8 mouse cellular contexts compared by ENCODE assay signal in genomic region chr9:22051958-22052254, GRCm38 (mm10). TPM values are rescaled to one million over a fixed set of nuclear protein-coding genes. Genes with fewer than 3 reads are reported as not detected.
DNase-seq lines count a peak whose midpoint lies in the region; ATAC-seq and TF ChIP-seq lines count a peak whose summit lies in the region.

Gene Elavl3, minus strand, starts transcription at chr9:22052023.

- DNase-seq in lung, embryonic 14.5 days, result peak; percentile 15
- DNase-seq in lung, postnatal 25 days (ENCODE audit: low spot score), result no peak
- DNase-seq in cerebellum, postnatal 10 days, result peak; percentile 98
- DNase-seq in hindbrain, embryonic 10.5 days (ENCODE audit: low spot score), result peak; percentile 85
- peak; percentile 95 for DNase-seq in left cerebral cortex, postnatal 4 days
- DNase-seq in retina, embryonic 14.5 days (ENCODE audit: low spot score), result peak; percentile 80
- DNase-seq in B cell, adult 2 months, result no peak
- no peak for DNase-seq in adrenal gland, postnatal 4 days (ENCODE audit: low spot score in 2 of 2)

- H3K4me3 ChIP-seq in lung, embryonic 14.5 days (ENCODE audit: low read depth, low read length), result peak within 1 kb of the TSS; percentile 33
- peak within 1 kb of the TSS; percentile 84 for H3K4me3 ChIP-seq in hindbrain, embryonic 10.5 days

- no peak for ATAC-seq in lung, embryonic 14.5 days (ENCODE audit: insufficient read depth)

- H3K4me2 ChIP-seq in lung, embryonic 14.5 days, result peak within 1 kb of the TSS; percentile 61

- H3K9me3 ChIP-seq in lung, embryonic 14.5 days (ENCODE audit: low read depth, low read length), result no peaks in the 10 kb centered on the region
- H3K9me3 ChIP-seq in hindbrain, embryonic 10.5 days, result no peaks in the 10 kb centered on the region

- H3K27ac ChIP-seq in lung, embryonic 14.5 days (ENCODE audit: low read depth), result no peak within 1 kb of the TSS
- H3K27ac ChIP-seq in hindbrain, embryonic 10.5 days, result peak within 1 kb of the TSS; percentile 94

- H3K36me3 ChIP-seq in lung, embryonic 14.5 days (ENCODE audit: insufficient read depth), result peaks cover 2% of the 10 kb centered on the region; the same call in 1 of the 2 replicates
- H3K36me3 ChIP-seq in hindbrain, embryonic 10.5 days, result peaks cover 2% of the 10 kb centered on the region

- intact Hi-C loops in left cerebral cortex, postnatal 4 days (cut with DNase I), result no loop called here

- peaks cover 69% of the 10 kb centered on the region for H3K27me3 ChIP-seq in lung, embryonic 14.5 days (ENCODE audit: insufficient read depth, low read length)
- H3K27me3 ChIP-seq in hindbrain, embryonic 10.5 days (ENCODE audit: insufficient read depth, poor library complexity, severe bottlenecking), result peaks cover 68% of the 10 kb centered on the region

- TF ChIP-seq CTCF in lung, embryonic 14.5 days (IDR thresholded peaks at IDR 0.05; ENCODE audit: low read depth), result no peak

- H3K9ac ChIP-seq in lung, embryonic 14.5 days, result no peak within 1 kb of the TSS

- peaks cover 12% of the 10 kb centered on the region for H3K4me1 ChIP-seq in lung, embryonic 14.5 days (ENCODE audit: insufficient read depth)
- H3K4me1 ChIP-seq in hindbrain, embryonic 10.5 days (replicated peaks), result peaks cover 70% of the 10 kb centered on the region

- WGBS in lung, embryonic 14.5 days, result 2% methylated on average over 21 of the region's 28 CpGs
- under 1% methylated on average over 27 of the region's 28 CpGs for WGBS in hindbrain, embryonic 10.5 days

RNA-seq across cellular contexts. Expression of gene Elavl3, which starts in this region (rescaled TPM):
- polyA plus RNA-seq in lung, embryonic 14.5 days (2014; fragmentation: Nextera tagmentation; extraction: Ambion mirVana), result 0.12 and 0.43 TPM in 2 replicates
- 22.7 and 57.1 TPM in 2 replicates for polyA plus RNA-seq in hindbrain, embryonic 10.5 days (2016; fragmentation: Nextera tagmentation; extraction: Ambion mirVana)
- 100 to 1,000 TPM; 365 to 366 TPM for total RNA-seq in left cerebral cortex, postnatal 4 days (2021)
- total RNA-seq in adrenal gland, postnatal 4 days (2021), result 1 to 10 TPM; 7.0 to 9.5 TPM

Comparison
In these comparisons a context has a peak if more than half of its experiments do, and no peak if none do; other contexts are left out.
1. RNA of gene Elavl3 (total RNA-seq): 365 to 366 TPM in left cerebral cortex, postnatal 4 days; 7.0 to 9.5 TPM in adrenal gland, postnatal 4 days; every median in the first group is over 10 times any median in the second.
2. RNA of gene Elavl3 (polyA plus RNA-seq): 22.7 to 57.1 TPM in hindbrain, embryonic 10.5 days; 0.12 to 0.43 TPM in lung, embryonic 14.5 days; every median in the first group is over 10 times any median in the second.
3. Peak in DNase-seq, H3K4me3 ChIP-seq and H3K4me2 ChIP-seq in lung, embryonic 14.5 days; RNA of the gene not detected or under 1 TPM.
4. DNase-seq: peak in cerebellum, postnatal 10 days (2 of 2), hindbrain, embryonic 10.5 days (single experiment), left cerebral cortex, postnatal 4 days (single experiment) and retina, embryonic 14.5 days (single experiment); none in lung, postnatal 25 days (single experiment), B cell, adult 2 months (0 of 2) and adrenal gland, postnatal 4 days (0 of 2).